Mouse (Mus musculus) heart, embryonic 11.5 days (tissue): ENCODE data around the gene Senp7. TPM values are rescaled to one million over a fixed set of nuclear protein-coding genes. Genes with fewer than 3 reads are reported as not detected.
"Not testable (repeated sequence)": the region's sequence is repeated elsewhere in the genome, so short reads cannot be mapped to it uniquely, and the experiment has no call there.

ENCODE experiments used
- ATAC-seq: fragments of 200-750 bp; cut with Nextera tagmentation; replicated peaks from 2 replicates; pipeline ENCODE4 v1.8.0; 2017; ENCODE audit warnings: moderate library complexity; ENCODE audit not compliant: insufficient number of reproducible peaks, low FRiP score, low TSS enrichment
- H3K27ac ChIP-seq: fragments of 300-500 bp; sonication (generic); 2 replicates; pipeline ENCODE4 v1.5.1; 2014; ENCODE audit warnings: mild to moderate bottlenecking, low read depth, low read length
- H3K27me3 ChIP-seq: fragments of 300-500 bp; sonication (generic); 2 replicates; pipeline ENCODE4 v1.6.1; 2014; ENCODE audit warnings: mild to moderate bottlenecking, low read length, mixed read lengths; ENCODE audit not compliant: control insufficient read depth, insufficient read depth
- H3K36me3 ChIP-seq: fragments of 300-500 bp; sonication (generic); 2 replicates; pipeline ENCODE4 v1.6.1; 2014; ENCODE audit warnings: mild to moderate bottlenecking, low read length, moderate library complexity, mixed read lengths; ENCODE audit not compliant: control insufficient read depth, insufficient read depth
- H3K4me1 ChIP-seq: fragments of 300-500 bp; sonication (generic); 2 replicates; pipeline ENCODE4 v1.6.1; 2014; ENCODE audit warnings: low read length; ENCODE audit not compliant: control insufficient read depth, insufficient read depth
- H3K4me2 ChIP-seq: fragments of 300-500 bp; sonication (generic); 2 replicates; pipeline ENCODE4 v1.6.1; 2014; ENCODE audit warnings: mild to moderate bottlenecking, moderate library complexity
- H3K4me3 ChIP-seq: fragments of 300-500 bp; sonication (generic); 2 replicates; pipeline ENCODE4 v1.5.1; 2014; ENCODE audit warnings: low read depth, low read length
- H3K9ac ChIP-seq: fragments of 300-500 bp; sonication (generic); 2 replicates; pipeline ENCODE4 v1.6.1; 2014; ENCODE audit warnings: mild to moderate bottlenecking, low read depth, low read length, moderate library complexity
- H3K9me3 ChIP-seq: fragments of 300-500 bp; sonication (generic); replicated peaks from 2 replicates; pipeline ENCODE4 v1.6.1; 2016; ENCODE audit warnings: low read length; ENCODE audit not compliant: control insufficient read depth
- WGBS: fragments of 180-500 bp; shearing (Covaris S2); extraction: QIAGEN DNeasy Blood & Tissue Kit; methylation state at CpG from one replicate; pipeline ENCODE4 v1.1.7; 2014; ENCODE audit not compliant: insufficient replicate concordance; 5-methylcytosine and 5-hydroxymethylcytosine counted together
- polyA plus RNA-seq: library from polyadenylated mRNA; unstranded; fragments of >200 nt; fragmentation: Nextera tagmentation; extraction: Ambion mirVana; gene quantifications from 2 replicates; pipeline ENCODE4 v1.2.1, GENCODE M21; 2014

Senp7 gene
- polyA plus RNA-seq, 1 experiment from 2014 or later = 24.8 TPM

DNA sequence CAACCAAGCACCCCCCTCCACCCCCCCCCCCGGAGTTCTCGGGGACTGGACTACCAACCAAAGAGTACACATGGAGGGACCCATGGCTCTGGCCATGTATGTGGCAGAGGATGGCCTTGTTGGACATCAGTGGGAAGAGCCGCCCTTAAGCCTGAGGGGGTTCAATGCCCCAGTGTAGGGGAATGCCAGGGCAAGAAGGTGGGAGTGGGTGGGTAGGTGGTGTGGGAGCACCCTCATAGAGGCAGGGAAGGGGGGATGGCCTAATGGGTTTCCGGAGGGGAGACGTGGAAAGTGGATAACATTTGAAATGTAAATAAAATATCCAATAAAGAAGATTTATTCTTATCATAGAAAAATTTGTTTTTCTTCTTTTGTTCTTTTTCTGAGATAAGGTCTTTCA lies 89.5 kb downstream of the Senp7 start:
- not testable (repeated sequence) for H3K27me3 ChIP-seq, H3K9ac ChIP-seq, H3K9me3 ChIP-seq, H3K36me3 ChIP-seq, ATAC-seq, H3K4me2 ChIP-seq, H3K4me3 ChIP-seq, H3K27ac ChIP-seq, H3K4me1 ChIP-seq
- 84% methylated on average over 5 of the region's 5 CpGs for WGBS

GRCm38 (mm10) chr16:56139921-56140320 lies 91.8 kb downstream of the Senp7 start:
- Histone ChIP-seq H3K4me3 (no peak overlapping the region), H3K4me2 (no peak overlapping the region), H3K4me1 (no peaks in the 10 kb centered on the region), H3K9ac (no peak overlapping the region), H3K36me3 (no peaks in the 10 kb centered on the region), H3K27me3 (no peaks in the 10 kb centered on the region), H3K27ac (no peak overlapping the region), H3K9me3 (no peaks in the 10 kb centered on the region)
- ATAC-seq = no peak
- 74% methylated on average over 3 of the region's 3 CpGs for WGBS

DNA sequence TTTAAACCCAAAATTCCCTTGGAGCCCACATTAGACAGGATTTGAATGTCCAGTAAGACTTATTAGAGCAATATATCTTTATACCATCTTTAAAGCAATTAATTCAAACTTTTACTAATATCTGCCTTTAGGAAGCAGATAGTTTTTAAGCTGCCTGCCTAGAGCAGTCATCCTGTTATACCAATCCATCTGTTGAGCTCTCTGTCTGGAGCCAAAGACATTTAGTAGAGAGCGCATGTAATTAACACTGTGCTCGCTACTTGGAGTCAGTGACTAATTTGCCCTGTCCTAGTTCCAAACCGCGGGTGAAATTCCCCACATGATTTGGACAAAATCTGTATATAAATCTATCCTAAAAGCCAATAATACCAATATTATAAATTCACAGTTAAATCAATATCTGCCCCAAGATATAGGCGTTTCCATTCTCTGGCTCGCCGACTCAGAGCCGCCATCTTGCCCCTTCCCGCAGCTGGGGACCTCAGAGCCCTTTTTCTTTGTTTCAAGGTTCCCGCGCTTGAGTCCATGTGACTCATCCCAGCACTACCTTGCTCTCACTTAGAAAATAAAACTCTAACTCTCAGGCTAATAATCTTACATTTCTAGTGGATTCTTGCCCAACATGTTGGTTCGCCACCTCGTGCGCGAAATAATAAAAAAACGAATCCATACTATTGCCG lies 96.9 kb downstream of the Senp7 start:
- no peak for ATAC-seq
- H3K27me3 ChIP-seq = no peaks in the 10 kb centered on the region
- H3K27ac ChIP-seq = no peak overlapping the region
- H3K9ac ChIP-seq = no peak overlapping the region
- no peaks in the 10 kb centered on the region for H3K4me1 ChIP-seq
- H3K36me3 ChIP-seq = no peaks in the 10 kb centered on the region
- no peak overlapping the region for H3K4me3 ChIP-seq
- no peak overlapping the region for H3K4me2 ChIP-seq
- WGBS = 94% methylated on average over 17 of the region's 17 CpGs
- H3K9me3 ChIP-seq = no peaks in the 10 kb centered on the region

DNA sequence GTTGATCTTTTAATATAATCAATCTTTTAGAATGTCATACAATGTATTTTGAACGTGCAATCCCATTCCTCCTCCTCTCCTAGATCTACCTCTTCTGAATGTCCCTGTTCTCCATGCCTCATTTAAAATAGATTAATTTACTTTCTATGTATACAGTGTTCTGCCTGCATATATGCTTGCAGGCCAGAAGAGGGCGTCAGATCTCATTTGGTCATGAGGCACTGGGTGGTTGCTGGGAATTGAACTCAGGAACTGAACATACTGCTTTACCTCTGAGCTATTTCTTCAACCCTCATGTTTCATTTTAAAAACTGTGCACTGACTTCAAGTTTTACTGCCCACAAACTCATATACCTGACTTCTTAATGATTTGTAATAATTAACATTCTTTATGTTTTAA lies 99.5 kb downstream of the Senp7 start:
- Histone ChIP-seq H3K4me1 (no peaks in the 10 kb centered on the region), H3K27ac (no peak overlapping the region), H3K27me3 (no peaks in the 10 kb centered on the region), H3K36me3 (no peaks in the 10 kb centered on the region), H3K9me3 (no peaks in the 10 kb centered on the region), H3K9ac (no peak overlapping the region), H3K4me2 (no peak overlapping the region), H3K4me3 (no peak overlapping the region)
- ATAC-seq = no peak
- 43% methylated on average over 2 of the region's 2 CpGs for WGBS

DNA sequence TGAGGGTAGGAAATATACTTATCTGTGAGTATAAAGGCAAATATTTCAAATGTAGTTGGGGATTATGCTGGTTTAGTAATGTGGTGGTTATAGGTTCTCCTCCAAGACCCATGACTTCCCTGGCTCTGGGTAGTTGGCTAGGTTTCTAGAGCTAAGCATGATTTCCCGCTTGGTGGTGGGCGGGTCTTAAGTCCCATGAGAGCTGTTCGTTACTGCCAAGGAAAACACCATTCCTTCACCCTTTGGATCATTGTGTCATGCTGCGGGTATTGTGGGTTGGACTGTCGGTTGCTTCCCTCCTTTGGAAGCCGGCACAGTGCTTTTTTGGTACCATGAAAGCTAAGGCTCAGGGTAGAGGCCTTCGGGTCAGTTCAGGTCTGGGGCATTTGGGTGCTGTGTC lies 115.3 kb downstream of the Senp7 start:
- H3K4me2 ChIP-seq = no peak overlapping the region
- H3K27ac ChIP-seq = no peak overlapping the region
- WGBS = 84% methylated on average over 7 of the region's 7 CpGs
- H3K9me3 ChIP-seq = no peaks in the 10 kb centered on the region
- no peaks in the 10 kb centered on the region for H3K4me1 ChIP-seq
- no peak overlapping the region for H3K9ac ChIP-seq
- no peak overlapping the region for H3K4me3 ChIP-seq
- no peaks in the 10 kb centered on the region for H3K36me3 ChIP-seq
- H3K27me3 ChIP-seq = no peaks in the 10 kb centered on the region
- ATAC-seq = no peak

- Histone ChIP-seq H3K27ac (no peak overlapping the region), H3K9ac (no peak overlapping the region), H3K4me1 (no peaks in the 10 kb centered on the region), H3K9me3 (no peaks in the 10 kb centered on the region), H3K36me3 (peaks cover 2% of the 10 kb centered on the region), H3K4me3 (no peak overlapping the region), H3K27me3 (no peaks in the 10 kb centered on the region), H3K4me2 (no peak overlapping the region)
- ATAC-seq = no peak
Observed at GRCm38 (mm10) chr16:56170247-56170646, 122.1 kb downstream of the Senp7 start.

- WGBS = 65% methylated on average over 8 of the region's 8 CpGs
- Histone ChIP-seq H3K4me2 (no peak overlapping the region), H3K36me3 (peaks cover 4% of the 10 kb centered on the region), H3K4me3 (no peak overlapping the region), H3K9ac (no peak overlapping the region), H3K9me3 (no peaks in the 10 kb centered on the region), H3K27ac (no peak overlapping the region), H3K27me3 (no peaks in the 10 kb centered on the region), H3K4me1 (no peaks in the 10 kb centered on the region)
- ATAC-seq = no peak
Observed at GRCm38 (mm10) chr16:56175867-56176581, 127.9 kb downstream of the Senp7 start.

GRCm38 (mm10) chr16:56186863-56187262 lies 138.7 kb downstream of the Senp7 start:
- no peak overlapping the region for H3K4me2 ChIP-seq
- ATAC-seq = no peak
- H3K9ac ChIP-seq = no peak overlapping the region
- no peak overlapping the region for H3K27ac ChIP-seq
- no peaks in the 10 kb centered on the region for H3K27me3 ChIP-seq
- whole genome bisulfite sequencing = 78% methylated on average over 4 of the region's 4 CpGs
- no peaks in the 10 kb centered on the region for H3K9me3 ChIP-seq
- no peaks in the 10 kb centered on the region for H3K4me1 ChIP-seq
- H3K4me3 ChIP-seq = no peak overlapping the region
- peaks cover 11% of the 10 kb centered on the region for H3K36me3 ChIP-seq

- Histone ChIP-seq H3K27ac (no peak overlapping the region), H3K27me3 (no peaks in the 10 kb centered on the region), H3K4me1 (no peaks in the 10 kb centered on the region), H3K9ac (no peak overlapping the region), H3K9me3 (no peaks in the 10 kb centered on the region), H3K4me3 (no peak overlapping the region), H3K4me2 (no peak overlapping the region), H3K36me3 (peaks cover 11% of the 10 kb centered on the region)
- ATAC-seq = no peak
- WGBS = 93% methylated on average over 9 of the region's 9 CpGs
Observed at GRCm38 (mm10) chr16:56188198-56188597, 140.1 kb downstream of the Senp7 start.
